11 mouse cellular contexts compared by ENCODE assay signal in the genomic region with DNA sequence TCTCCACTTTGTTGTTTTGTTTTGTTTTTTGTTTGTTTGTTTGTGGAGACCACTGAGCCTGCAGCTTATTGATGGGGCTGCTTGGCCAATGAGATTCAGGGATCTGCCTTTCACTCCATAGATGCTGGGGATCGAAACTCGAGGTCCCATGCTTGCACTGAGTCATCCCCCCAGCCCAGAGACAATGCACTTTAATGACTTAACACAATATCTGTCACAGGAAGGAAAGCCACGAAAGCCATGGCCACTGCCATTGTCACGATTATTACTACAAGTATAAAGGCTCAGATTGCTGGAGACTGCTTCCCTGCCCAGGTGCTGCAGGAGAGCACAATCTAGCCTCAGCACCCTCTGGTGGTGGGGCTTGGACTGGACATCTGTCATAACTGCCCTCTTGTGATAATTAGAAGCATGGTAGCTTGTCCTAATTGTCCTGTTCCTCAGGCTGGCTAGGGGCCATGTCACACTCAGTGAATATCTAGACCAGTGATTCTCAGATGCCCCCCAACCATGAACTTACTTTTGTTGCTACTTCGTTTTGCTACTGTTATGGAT. TPM values are rescaled to one million over a fixed set of nuclear protein-coding genes. Genes with fewer than 3 reads are reported as not detected.
DNase-seq lines count a peak whose midpoint lies in the region; ATAC-seq lines count a peak whose summit lies in the region.
"Had no signal": no experiment of that assay in that cellular context is flagged by ENCODE, and none has a peak within 500 bp of the region (broad histone marks: within the 10 kb centered on the region; RNA-seq: fewer than 3 reads in every experiment).

No protein-coding gene starts in this region.

- H3K9ac ChIP-seq in hindbrain, embryonic 15.5 days = no peak overlapping the region
- H3K9ac ChIP-seq: embryonic facial prominence, embryonic 15.5 days had no signal

- 0 out of 2 replicates have a peak overlapping the region, but pooled peaks have one; percentile 8 for H3K27ac ChIP-seq in hindbrain, embryonic 15.5 days (replicated peaks)
- H3K27ac ChIP-seq in hindbrain, embryonic 10.5 days = no peak overlapping the region
- H3K27ac ChIP-seq: embryonic facial prominence, embryonic 15.5 days had no signal

- H3K4me1 ChIP-seq in hindbrain, embryonic 15.5 days (replicated peaks) = peaks cover 20% of the 10 kb centered on the region
- H3K4me1 ChIP-seq in hindbrain, embryonic 10.5 days (replicated peaks) = peaks cover 11% of the 10 kb centered on the region
- H3K4me1 ChIP-seq: embryonic facial prominence, embryonic 15.5 days had no signal

- DNase-seq in adrenal gland, postnatal 36 days = peak; percentile 31 to 52
- DNase-seq in adrenal gland, postnatal 10 days = no peak
- DNase-seq in hindbrain, embryonic 10.5 days (ENCODE audit: low spot score) = no peak
- peak; percentile 42 for DNase-seq in lung, postnatal 10 days
- DNase-seq in lung, postnatal 14 days = no peak
- peak; percentile 25 for DNase-seq in retina, embryonic 14.5 days (ENCODE audit: low spot score)
- DNase-seq in gastrocnemius, postnatal 4 days (ENCODE audit: low spot score in 2 of 2) = no peak
- DNase-seq: gastrocnemius, postnatal 36 days; left cerebral cortex, postnatal 4 days had no signal

- ATAC-seq in hindbrain, embryonic 15.5 days (ENCODE audit: low FRiP score, low read depth) = no peak; the same call in 1 of the 2 replicates

- H3K4me2 ChIP-seq in hindbrain, embryonic 15.5 days = no peak overlapping the region
- H3K4me2 ChIP-seq: embryonic facial prominence, embryonic 15.5 days had no signal

- H3K4me3 ChIP-seq in hindbrain, embryonic 15.5 days = no peak overlapping the region
- H3K4me3 ChIP-seq in hindbrain, embryonic 10.5 days = no peak overlapping the region
- H3K4me3 ChIP-seq: embryonic facial prominence, embryonic 15.5 days had no signal

- WGBS in hindbrain, embryonic 15.5 days = 62% methylated on average over 5 of the region's 5 CpGs
- 60% methylated on average over 5 of the region's 5 CpGs for WGBS in hindbrain, embryonic 10.5 days

- H3K27me3 ChIP-seq in hindbrain, embryonic 15.5 days = no peaks in the 10 kb centered on the region
- H3K27me3 ChIP-seq in hindbrain, embryonic 10.5 days (ENCODE audit: insufficient read depth, poor library complexity, severe bottlenecking) = no peaks in the 10 kb centered on the region
- H3K27me3 ChIP-seq: embryonic facial prominence, embryonic 15.5 days had no signal

- no peaks in the 10 kb centered on the region for H3K9me3 ChIP-seq in hindbrain, embryonic 15.5 days
- H3K9me3 ChIP-seq in hindbrain, embryonic 10.5 days = no peaks in the 10 kb centered on the region
- H3K9me3 ChIP-seq: embryonic facial prominence, embryonic 15.5 days had no signal

- peaks cover 4% of the 10 kb centered on the region; the same call in 1 of the 2 replicates for H3K36me3 ChIP-seq in hindbrain, embryonic 15.5 days
- H3K36me3 ChIP-seq in hindbrain, embryonic 10.5 days = no peaks in the 10 kb centered on the region
- H3K36me3 ChIP-seq: embryonic facial prominence, embryonic 15.5 days had no signal

RNA-seq across cellular contexts. Expression of a gene that starts 17.2 kb away (rescaled TPM):
- total RNA-seq in adrenal gland, postnatal 36 days (2021) = 1 to 10 TPM in 1 of 2 experiments, under 1 TPM in 1; 0.86 to 1.0 TPM
- 1 to 10 TPM; 2.9 to 6.5 TPM for total RNA-seq in adrenal gland, postnatal 10 days (2021)
- polyA plus RNA-seq in hindbrain, embryonic 15.5 days (2015; fragmentation: Nextera tagmentation; extraction: Ambion mirVana) = 28.5 and 29.6 TPM in 2 replicates
- 0.81 and 3.3 TPM in 2 replicates for polyA plus RNA-seq in hindbrain, embryonic 10.5 days (2016; fragmentation: Nextera tagmentation; extraction: Ambion mirVana)
- under 1 TPM; 0.12 to 0.13 TPM for total RNA-seq in gastrocnemius, postnatal 4 days (2021)

RNA-seq across cellular contexts. Expression of a gene that starts 52.7 kb away (rescaled TPM):
- total RNA-seq in adrenal gland, postnatal 36 days (2021) = 100 to 1,000 TPM in 1 of 2 experiments, 10 to 100 TPM in 1; 93.1 to 104 TPM
- total RNA-seq in adrenal gland, postnatal 10 days (2021) = 100 to 1,000 TPM; 126 to 173 TPM
- 74.7 and 79.5 TPM in 2 replicates for polyA plus RNA-seq in hindbrain, embryonic 15.5 days (2015; fragmentation: Nextera tagmentation; extraction: Ambion mirVana)
- polyA plus RNA-seq in hindbrain, embryonic 10.5 days (2016; fragmentation: Nextera tagmentation; extraction: Ambion mirVana) = 143 and 147 TPM in 2 replicates
- total RNA-seq in gastrocnemius, postnatal 4 days (2021) = 100 to 1,000 TPM; 108 to 109 TPM

RNA-seq across cellular contexts. Expression of a gene that starts 52.8 kb away (rescaled TPM):
- 10 to 100 TPM; 30.1 to 31.9 TPM for total RNA-seq in adrenal gland, postnatal 36 days (2021)
- 10 to 100 TPM; 23.6 to 27.4 TPM for total RNA-seq in adrenal gland, postnatal 10 days (2021)
- polyA plus RNA-seq in hindbrain, embryonic 15.5 days (2015; fragmentation: Nextera tagmentation; extraction: Ambion mirVana) = 26.2 and 26.9 TPM in 2 replicates
- 51.4 and 71.3 TPM in 2 replicates for polyA plus RNA-seq in hindbrain, embryonic 10.5 days (2016; fragmentation: Nextera tagmentation; extraction: Ambion mirVana)
- 10 to 100 TPM; 36.7 to 37.0 TPM for total RNA-seq in gastrocnemius, postnatal 4 days (2021)

RNA-seq across cellular contexts. Expression of a gene that starts 58.5 kb away (rescaled TPM):
- total RNA-seq in adrenal gland, postnatal 36 days (2021) = under 1 TPM; 0.20 to 0.23 TPM
- total RNA-seq in adrenal gland, postnatal 10 days (2021) = 1 to 10 TPM; 3.7 to 3.9 TPM
- polyA plus RNA-seq in hindbrain, embryonic 15.5 days (2015; fragmentation: Nextera tagmentation; extraction: Ambion mirVana) = 1.1 and 1.8 TPM in 2 replicates
- 4.3 and 6.7 TPM in 2 replicates for polyA plus RNA-seq in hindbrain, embryonic 10.5 days (2016; fragmentation: Nextera tagmentation; extraction: Ambion mirVana)
- total RNA-seq in gastrocnemius, postnatal 4 days (2021) = under 1 TPM; 0.86 to 0.96 TPM

Comparison
In these comparisons a context has a peak if more than half of its experiments do, and no peak if none do; other contexts are left out.
1. DNase-seq: peak in adrenal gland, postnatal 36 days (2 of 2), lung, postnatal 10 days (single experiment) and retina, embryonic 14.5 days (single experiment); none in adrenal gland, postnatal 10 days (single experiment), hindbrain, embryonic 10.5 days (single experiment), lung, postnatal 14 days (single experiment) and gastrocnemius, postnatal 4 days (0 of 2).